Mouse (Mus musculus): ENCODE results near the gene Tap1.

DNA sequence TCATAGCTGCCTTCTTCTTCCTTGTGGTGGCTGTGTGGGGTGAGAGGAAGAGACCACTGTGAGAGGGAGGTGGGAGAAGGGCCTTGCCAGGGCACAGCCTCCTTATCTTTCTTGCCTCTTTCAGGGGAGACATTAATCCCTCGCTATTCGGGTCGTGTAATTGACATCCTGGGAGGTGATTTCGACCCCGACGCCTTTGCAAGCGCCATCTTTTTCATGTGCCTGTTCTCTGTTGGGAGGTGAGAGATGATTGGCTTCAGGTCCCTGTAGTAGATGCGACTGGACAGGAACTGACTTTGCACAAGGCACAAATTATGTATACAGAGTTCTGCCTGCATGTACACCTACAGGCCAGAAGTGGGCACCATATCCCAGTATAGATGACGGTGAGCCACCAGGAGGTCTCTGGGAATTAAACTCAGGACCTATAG is 18.4 kb downstream of the Tap1 start:
- TF ChIP-seq POLR2A (IDR thresholded peaks at IDR 0.05; ENCODE audit: insufficient read length, low read depth) (no peak), MAX (IDR thresholded peaks at IDR 0.05; ENCODE audit: low read depth) (no peak), TCF3 (IDR thresholded peaks at IDR 0.05; ENCODE audit: insufficient read length, low read depth) (no peak), TCF12 (IDR thresholded peaks at IDR 0.05; ENCODE audit: insufficient read depth, poor library complexity, severe bottlenecking) (no peak), USF1 (IDR thresholded peaks at IDR 0.05; ENCODE audit: low read depth) (no peak), MYOG (IDR thresholded peaks at IDR 0.05; ENCODE audit: control insufficient read depth in 1 of 3, insufficient read depth in 1 of 3, insufficient read length in 2 of 3, low read depth in 2 of 3) (no peak), POLR2AphosphoS2 (IDR thresholded peaks at IDR 0.05; ENCODE audit: insufficient read length, low read depth) (no peak), CEBPB (IDR thresholded peaks at IDR 0.05; ENCODE audit: insufficient read depth, poor library complexity, severe bottlenecking) (no peak)
